Mouse (Mus musculus): ENCODE data around the gene Rnf169.

DNA sequence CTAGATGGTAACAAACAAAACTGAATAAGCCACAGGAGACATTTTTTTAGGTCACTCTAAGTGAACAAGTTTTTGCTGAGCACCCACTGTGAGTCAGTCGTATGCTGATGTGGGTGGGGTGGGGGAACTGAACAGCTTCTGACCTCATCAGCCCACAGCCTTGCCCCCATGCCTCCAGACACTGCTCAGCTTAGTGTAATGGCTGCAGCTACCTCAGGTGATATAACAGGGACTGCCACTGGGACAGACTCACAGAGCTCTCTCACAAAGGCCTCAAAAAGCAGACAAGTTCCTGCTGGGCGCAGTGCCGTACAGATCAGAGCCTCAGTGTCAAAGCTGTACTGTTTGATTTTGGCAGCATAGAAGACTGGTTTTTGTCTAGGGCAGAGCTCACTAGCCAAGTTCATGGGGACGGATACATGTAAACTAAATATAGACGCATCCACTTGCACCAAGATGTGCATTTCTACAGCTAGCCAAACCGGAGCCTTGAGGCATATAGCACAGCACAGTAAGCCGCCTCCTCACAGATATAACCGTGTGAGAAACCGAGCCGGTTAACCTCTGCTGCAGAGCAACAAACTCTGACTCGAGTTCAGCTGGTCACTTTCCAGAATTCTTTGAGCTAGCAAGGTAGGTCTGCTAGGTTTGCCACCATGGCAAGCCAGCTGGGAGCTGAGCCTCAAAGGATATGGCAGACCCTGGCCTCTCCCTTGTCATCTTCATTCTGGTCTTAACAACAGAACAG lies 77.2 kb downstream of the Rnf169 start:
- TF ChIP-seq CTCF (IDR thresholded peaks at IDR 0.05; ENCODE audit: extremely low read depth, insufficient read depth, low read length) (no peak), POLR2A (IDR thresholded peaks at IDR 0.05; ENCODE audit: extremely low read depth, insufficient read depth, low read length) (no peak)
